Mouse (Mus musculus) ES-E14 (cell line): ENCODE data around the gene Naip6.
"Not testable (repeated sequence)": the region's sequence is repeated elsewhere in the genome, so short reads cannot be mapped to it uniquely, and the experiment has no call there.

Experiments used
- CHD2 ChIP-seq: IDR thresholded peaks from 2 replicates; pipeline ENCODE4 v1.6.1; 2014; ENCODE audit warnings: mild to moderate bottlenecking, low read depth, low read length, inconsistent platforms
- HCFC1 ChIP-seq: IDR thresholded peaks from 2 replicates; pipeline ENCODE4 v1.6.1; 2012; ENCODE audit warnings: low read length, inconsistent platforms, borderline replicate concordance; ENCODE audit not compliant: insufficient read depth
- MAFK ChIP-seq: IDR thresholded peaks from 2 replicates; pipeline ENCODE4 v1.6.1; 2014; ENCODE audit warnings: mild to moderate bottlenecking, low read depth, low read length, inconsistent platforms; ENCODE audit not compliant: insufficient read depth
- ZC3H11A ChIP-seq: IDR thresholded peaks from 2 replicates; pipeline ENCODE4 v1.6.1; 2012; ENCODE audit warnings: low read depth, mild to moderate bottlenecking, inconsistent platforms, low read length, borderline replicate concordance
- ZNF384 ChIP-seq: IDR thresholded peaks from 2 replicates; pipeline ENCODE4 v1.6.1; 2012; ENCODE audit warnings: low read depth, low read length, inconsistent platforms

- not testable (repeated sequence) for TF ChIP-seq ZNF384, ZC3H11A, MAFK, CHD2, HCFC1
These were observed 60.5 kb downstream of the Naip6 start for GRCm38 (mm10) chr13:100256996-100257395.
